Mouse (Mus musculus) ovary, adult 18-20 months (tissue): ENCODE data around the gene Gm43064.
A peak's percentile ranks its signal among the peaks of the same experiment; 100 is the strongest.
"Not testable (repeated sequence)": the region's sequence is repeated elsewhere in the genome, so short reads cannot be mapped to it uniquely, and the experiment has no call there.

Experiments
- DNase-seq: peaks from one replicate; pipeline ENCODE4 v3.0.0; 2022; ENCODE audit warnings: low spot score, mixed read lengths

The Gm43064 gene

GRCm38 (mm10) chr3:103801631-103802531, 7.5 kb upstream of the Gm43064 start:
- peak; percentile 92 for DNase-seq

- no peak for DNase-seq
Measured at GRCm38 (mm10) chr3:103802861-103803260, 6.5 kb upstream of the Gm43064 start.

GRCm38 (mm10) chr3:103805671-103806070, 3.7 kb upstream of the Gm43064 start:
- DNase-seq: no peak

- DNase-seq: no peak
Measured at GRCm38 (mm10) chr3:103809799-103810150, 402 bp downstream of the Gm43064 start.

- DNase-seq: no peak
Measured at GRCm38 (mm10) chr3:103810967-103811366, 1.6 kb downstream of the Gm43064 start.

GRCm38 (mm10) chr3:103827548-103827947, 18.2 kb downstream of the Gm43064 start:
- DNase-seq: no peak

- DNase-seq: no peak
Measured at GRCm38 (mm10) chr3:103829036-103829435, 19.7 kb downstream of the Gm43064 start.

GRCm38 (mm10) chr3:103830681-103831080, 21.3 kb downstream of the Gm43064 start:
- not testable (repeated sequence) for DNase-seq

- DNase-seq: no peak
Measured at GRCm38 (mm10) chr3:103831146-103831545, 21.8 kb downstream of the Gm43064 start.

GRCm38 (mm10) chr3:103832426-103832825, 23.1 kb downstream of the Gm43064 start, which contains the start of gene Bcl2l15:
TSS of gene Bcl2l15 (plus strand) at chr3:103832601.
- DNase-seq: no peak

GRCm38 (mm10) chr3:103834001-103834400, 24.6 kb downstream of the Gm43064 start:
- DNase-seq: no peak

GRCm38 (mm10) chr3:103835272-103835950, 26.0 kb downstream of the Gm43064 start:
- no peak for DNase-seq

GRCm38 (mm10) chr3:103835951-103836310, 26.6 kb downstream of the Gm43064 start:
- no peak for DNase-seq

- DNase-seq: no peak
Measured at GRCm38 (mm10) chr3:103836453-103836852, 27.1 kb downstream of the Gm43064 start.

GRCm38 (mm10) chr3:103839711-103840110, 30.3 kb downstream of the Gm43064 start:
- no peak for DNase-seq

GRCm38 (mm10) chr3:103840195-103840594, 30.8 kb downstream of the Gm43064 start:
- DNase-seq: not testable (repeated sequence)

- not testable (repeated sequence) for DNase-seq
Measured at GRCm38 (mm10) chr3:103840946-103841345, 31.6 kb downstream of the Gm43064 start.

- no peak for DNase-seq
Measured at GRCm38 (mm10) chr3:103850644-103851363, 41.4 kb downstream of the Gm43064 start.

GRCm38 (mm10) chr3:103851481-103851880, 42.1 kb downstream of the Gm43064 start:
- DNase-seq: no peak

GRCm38 (mm10) chr3:103851882-103852281, 42.5 kb downstream of the Gm43064 start:
- no peak for DNase-seq

GRCm38 (mm10) chr3:103852565-103853299, 43.4 kb downstream of the Gm43064 start:
- no peak for DNase-seq

GRCm38 (mm10) chr3:103853804-103854203, 44.4 kb downstream of the Gm43064 start:
- DNase-seq: no peak
